Comparison of ENCODE assay signal across 1 mouse cellular context in genomic region chr3:98032944-98033343, GRCm38 (mm10).
TF ChIP-seq lines count a peak whose summit lies in the region.

No protein-coding gene starts in this region.

TF ChIP-seq in MEL, 35 proteins besides CTCF, POLR2A, EP300 and RAD21 (continued from another document):
- TF ChIP-seq BHLHE40 (IDR thresholded peaks at IDR 0.05; ENCODE audit: borderline replicate concordance, low read depth, low read length) (no peak), USF2 (IDR thresholded peaks at IDR 0.05; ENCODE audit: borderline replicate concordance in 1 of 2, insufficient read depth in 1 of 2, low read depth in 1 of 2, low read length in 2 of 2) (no peak), TBP (IDR thresholded peaks at IDR 0.05; ENCODE audit: low read depth, low read length) (no peak)
TF ChIP-seq in MEL: peak in this region for 1.
